Mouse (Mus musculus) neural tube, embryonic 12.5 days (tissue): ENCODE data around the gene Grip1. TPM values are rescaled to one million over a fixed set of nuclear protein-coding genes. Genes with fewer than 3 reads are reported as not detected.

ENCODE experiments used
- ATAC-seq: fragments of 200-750 bp; cut with Nextera tagmentation; 2 replicates; pipeline ENCODE4 v1.8.0; 2017; ENCODE audit warnings: low read depth, mild to moderate bottlenecking, moderate TSS enrichment, moderate library complexity; ENCODE audit not compliant: low FRiP score
- H3K27ac ChIP-seq: fragments of 300-500 bp; sonication (generic); 2 replicates; pipeline ENCODE4 v1.5.1; 2016
- H3K27me3 ChIP-seq: fragments of 300-500 bp; sonication (generic); replicated peaks from 2 replicates; pipeline ENCODE4 v1.6.1; 2016; ENCODE audit warnings: mild to moderate bottlenecking
- H3K36me3 ChIP-seq: fragments of 300-500 bp; sonication (generic); 2 replicates; pipeline ENCODE4 v1.6.1; 2016; ENCODE audit warnings: mild to moderate bottlenecking
- H3K4me1 ChIP-seq: fragments of 300-500 bp; sonication (generic); 2 replicates; pipeline ENCODE4 v1.6.1; 2016
- H3K4me2 ChIP-seq: fragments of 300-500 bp; sonication (generic); replicated peaks from 2 replicates; pipeline ENCODE4 v1.6.1; 2016; ENCODE audit warnings: mild to moderate bottlenecking
- H3K4me3 ChIP-seq: fragments of 300-500 bp; sonication (generic); 2 replicates; pipeline ENCODE4 v1.5.1; 2016
- H3K9ac ChIP-seq: fragments of 300-500 bp; sonication (generic); 2 replicates; pipeline ENCODE4 v1.6.1; 2016; ENCODE audit warnings: mild to moderate bottlenecking
- H3K9me3 ChIP-seq: fragments of 300-500 bp; sonication (generic); 2 replicates; pipeline ENCODE4 v1.6.1; 2016; ENCODE audit warnings: mild to moderate bottlenecking
- WGBS: fragments of 180-500 bp; shearing (Covaris S2); methylation state at CpG from one replicate; pipeline ENCODE4 v1.1.7; 2016; 5-methylcytosine and 5-hydroxymethylcytosine counted together
- polyA plus RNA-seq: library from polyadenylated mRNA; unstranded; fragments of >200 nt; fragmentation: Nextera tagmentation; extraction: Ambion mirVana; gene quantifications from 2 replicates; pipeline ENCODE4 v1.2.1, GENCODE M21; 2016

Grip1 gene
- polyA plus RNA-seq, 1 experiment from 2014 or later = 20.3 TPM

DNA sequence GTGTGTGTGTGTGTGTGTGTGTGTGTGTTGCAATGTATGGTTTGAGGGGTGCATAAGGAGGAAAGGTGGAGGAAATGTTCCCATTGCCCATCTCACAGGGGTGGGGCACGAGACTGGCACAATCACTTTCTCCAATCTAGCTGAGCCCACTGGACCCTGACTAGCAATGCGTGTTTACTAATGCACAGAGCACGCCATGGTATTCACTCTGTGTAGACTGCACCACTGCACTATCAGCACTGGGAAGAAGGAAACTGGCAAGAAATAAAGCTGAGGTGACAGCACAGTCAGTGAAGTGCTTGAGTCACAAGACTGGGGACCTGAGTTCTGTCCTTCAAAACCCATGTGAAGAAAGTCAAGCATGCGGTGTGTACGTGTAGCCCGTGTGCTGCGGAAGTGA, 17.8 kb upstream of the Grip1 start:
- H3K4me3 ChIP-seq = no peak overlapping the region
- no peaks in the 10 kb centered on the region for H3K27me3 ChIP-seq
- H3K4me2 ChIP-seq = no peak overlapping the region
- H3K27ac ChIP-seq = no peak overlapping the region
- ATAC-seq = no peak
- no peak overlapping the region for H3K9ac ChIP-seq
- 94% methylated on average over 7 of the region's 7 CpGs for WGBS
- H3K9me3 ChIP-seq = no peaks in the 10 kb centered on the region
- 0 out of 2 replicates have a peak, but pooled peaks cover 2% of the 10 kb centered on the region for H3K4me1 ChIP-seq
- no peaks in the 10 kb centered on the region for H3K36me3 ChIP-seq

DNA sequence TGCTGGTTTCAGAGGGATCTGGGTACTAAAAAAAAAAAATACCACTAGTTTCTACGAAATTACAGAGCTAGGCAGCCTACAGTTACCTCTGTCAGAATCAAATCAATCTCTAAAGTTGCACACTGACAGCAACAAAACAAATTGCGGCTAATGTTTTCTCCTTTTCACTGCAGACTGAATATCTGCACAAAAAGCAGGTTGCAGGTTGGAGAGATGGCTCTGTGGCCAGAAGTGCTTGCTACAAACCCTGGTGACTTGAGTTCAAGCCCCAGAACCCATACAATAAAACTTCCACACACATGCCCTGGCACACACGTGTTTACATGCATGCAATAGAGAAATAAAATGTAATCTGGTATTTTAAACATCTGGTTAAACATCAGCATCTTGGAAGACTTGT, 16.3 kb upstream of the Grip1 start:
- no peaks in the 10 kb centered on the region for H3K27me3 ChIP-seq
- no peak for ATAC-seq
- H3K4me2 ChIP-seq = no peak overlapping the region
- 83% methylated on average over 3 of the region's 3 CpGs for WGBS
- no peak overlapping the region for H3K9ac ChIP-seq
- H3K4me3 ChIP-seq = no peak overlapping the region
- H3K27ac ChIP-seq = no peak overlapping the region
- no peaks in the 10 kb centered on the region for H3K36me3 ChIP-seq
- no peaks in the 10 kb centered on the region for H3K9me3 ChIP-seq
- peaks cover 11% of the 10 kb centered on the region for H3K4me1 ChIP-seq

DNA sequence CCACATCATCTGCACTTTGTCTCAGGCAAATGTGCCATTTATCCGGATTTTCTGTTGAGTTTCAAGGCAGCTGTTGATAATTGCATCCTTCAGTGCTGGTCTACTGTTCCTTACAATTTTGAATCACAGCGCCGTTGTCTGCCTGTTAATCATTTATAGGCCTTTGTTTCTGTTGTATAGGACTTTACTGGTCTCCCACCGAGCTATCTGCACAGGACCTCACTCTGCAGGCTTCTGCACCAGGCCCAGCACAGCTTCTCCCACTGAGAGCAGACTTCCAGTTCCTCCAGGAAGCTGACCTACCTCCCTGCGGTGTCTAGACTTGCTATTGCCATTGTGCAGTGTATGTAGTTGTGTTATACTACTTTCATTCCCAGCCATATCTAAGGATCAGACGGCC, 11.9 kb upstream of the Grip1 start:
- Histone ChIP-seq H3K27ac (no peak overlapping the region), H3K9me3 (no peaks in the 10 kb centered on the region), H3K4me2 (0 out of 2 replicates have a peak overlapping the region, but pooled peaks have one; percentile 7), H3K4me1 (peaks cover 11% of the 10 kb centered on the region), H3K36me3 (no peaks in the 10 kb centered on the region), H3K27me3 (no peaks in the 10 kb centered on the region), H3K4me3 (no peak overlapping the region), H3K9ac (no peak overlapping the region)
- no peak; the same call in 1 of the 2 replicates for ATAC-seq
- WGBS = 12% methylated on average over 6 of the region's 6 CpGs

DNA sequence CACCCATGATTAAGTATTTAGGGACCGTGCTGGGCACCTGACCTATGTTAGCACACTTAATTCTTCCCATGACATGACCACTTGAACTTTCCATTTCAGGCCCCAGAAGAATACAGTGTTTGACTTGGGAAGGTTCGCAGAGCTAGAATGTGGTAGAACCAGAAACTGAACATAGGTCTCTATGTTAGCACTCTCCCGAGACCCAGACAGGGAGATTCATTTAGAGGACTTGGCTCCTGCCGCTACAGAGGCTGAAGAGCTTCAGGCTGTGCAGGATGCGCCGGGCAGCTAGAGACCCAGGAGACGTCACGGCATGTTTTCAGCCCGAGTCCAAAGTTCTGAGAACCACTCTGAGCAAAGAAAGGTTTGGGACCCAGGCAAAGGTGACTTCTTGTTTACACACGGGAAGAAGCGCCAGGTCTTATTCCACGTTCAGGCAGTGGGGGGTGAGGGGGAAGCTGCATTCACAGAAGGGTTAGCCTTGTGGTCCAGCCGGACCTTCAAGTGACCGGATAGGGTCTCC, 6.2 kb upstream of the Grip1 start:
- WGBS = 85% methylated on average over 14 of the region's 14 CpGs
- no peaks in the 10 kb centered on the region; the same call in 1 of the 2 replicates for H3K4me1 ChIP-seq
- no peak overlapping the region for H3K27ac ChIP-seq
- no peak for ATAC-seq
- H3K27me3 ChIP-seq = no peaks in the 10 kb centered on the region
- no peak overlapping the region for H3K9ac ChIP-seq
- H3K4me2 ChIP-seq = no peak overlapping the region
- no peak overlapping the region for H3K4me3 ChIP-seq
- no peaks in the 10 kb centered on the region for H3K9me3 ChIP-seq
- H3K36me3 ChIP-seq = no peaks in the 10 kb centered on the region

DNA sequence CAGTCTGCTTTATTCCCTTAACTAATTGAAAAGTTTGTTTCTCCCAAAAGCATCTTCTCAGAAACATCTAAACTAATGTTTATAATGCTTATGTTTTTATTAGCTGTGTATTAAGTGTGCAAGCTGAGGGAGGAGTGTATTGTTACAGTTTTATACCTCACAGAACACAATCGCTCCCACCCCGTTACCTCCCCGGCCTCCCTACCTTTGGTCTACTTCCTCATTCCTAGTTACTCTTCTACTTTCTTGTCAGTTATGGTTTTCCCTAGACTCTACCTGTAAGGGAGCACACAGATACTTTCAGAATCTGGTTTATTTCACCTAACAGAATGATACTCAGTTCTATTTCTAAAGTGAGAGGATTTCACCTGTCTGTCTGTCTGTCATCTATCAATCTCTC, 5.7 kb upstream of the Grip1 start:
- no peak for ATAC-seq
- H3K9me3 ChIP-seq = no peaks in the 10 kb centered on the region
- no peak overlapping the region for H3K4me2 ChIP-seq
- H3K27ac ChIP-seq = no peak overlapping the region
- H3K4me1 ChIP-seq = 0 out of 2 replicates have a peak, but pooled peaks cover 4% of the 10 kb centered on the region
- H3K4me3 ChIP-seq = no peak overlapping the region
- no peak overlapping the region for H3K9ac ChIP-seq
- H3K36me3 ChIP-seq = no peaks in the 10 kb centered on the region
- WGBS = 95% methylated on average over 3 of the region's 3 CpGs
- no peaks in the 10 kb centered on the region for H3K27me3 ChIP-seq

DNA sequence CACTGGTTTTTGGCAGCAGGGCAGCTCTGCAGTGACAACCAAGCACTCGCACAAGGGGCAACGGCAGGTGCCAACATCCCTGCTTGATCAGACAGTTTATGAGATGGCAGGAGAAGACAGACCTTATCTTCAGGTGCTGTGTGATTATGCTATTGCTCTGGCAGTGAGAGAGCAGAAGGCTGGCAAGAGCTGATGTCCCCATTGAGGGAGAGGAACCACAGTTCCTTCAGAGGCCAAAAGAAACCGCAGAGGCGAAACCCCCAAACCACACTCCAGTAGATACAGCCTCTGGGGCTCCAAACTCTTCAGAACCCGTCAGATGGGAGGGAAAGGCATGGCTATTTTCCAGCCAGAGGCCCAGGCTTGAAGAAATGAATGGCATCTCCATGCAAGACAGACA, 932 bp upstream of the Grip1 start:
- Histone ChIP-seq H3K4me3 (peak overlapping the region; percentile 67; the same call in 1 of the 2 replicates), H3K27me3 (no peaks in the 10 kb centered on the region), H3K27ac (no peak overlapping the region), H3K36me3 (no peaks in the 10 kb centered on the region), H3K4me1 (peaks cover 15% of the 10 kb centered on the region), H3K4me2 (peak overlapping the region; percentile 94), H3K9ac (no peak overlapping the region), H3K9me3 (no peaks in the 10 kb centered on the region)
- 52% methylated on average over 5 of the region's 5 CpGs for WGBS
- ATAC-seq = no peak

DNA sequence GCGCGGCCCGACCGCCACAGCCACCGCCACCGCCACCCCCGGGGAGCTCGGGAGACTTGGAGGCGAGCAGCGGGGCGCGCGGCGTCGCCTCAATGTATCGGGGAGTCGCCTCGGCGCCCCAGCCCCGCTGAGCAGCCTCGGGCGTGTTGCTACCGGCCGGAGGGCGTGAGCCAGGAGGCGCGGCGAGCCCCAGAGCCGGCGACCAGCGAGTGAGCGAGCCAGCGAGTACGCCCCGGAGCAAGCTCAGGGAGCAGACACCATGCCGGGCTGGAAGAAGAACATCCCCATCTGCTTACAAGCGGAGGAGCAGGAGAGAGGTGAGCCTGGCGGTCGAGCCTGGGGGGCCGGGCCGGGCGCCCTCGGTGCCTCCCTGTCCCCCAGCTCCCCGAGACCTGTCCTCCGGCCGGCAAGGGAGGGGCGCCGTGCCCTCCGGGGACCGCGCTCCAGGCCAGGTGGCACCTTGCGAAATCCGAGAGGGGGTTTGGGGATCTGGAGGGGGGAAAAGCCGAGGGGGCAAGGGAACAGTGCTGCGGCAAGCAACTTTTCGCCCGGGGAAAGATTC, 557 bp downstream of the Grip1 start:
- Histone ChIP-seq H3K9ac (peak overlapping the region; percentile 84), H3K4me2 (peak overlapping the region; percentile 94), H3K36me3 (no peaks in the 10 kb centered on the region), H3K27ac (peak overlapping the region; percentile 81), H3K9me3 (no peaks in the 10 kb centered on the region), H3K4me3 (peak overlapping the region; percentile 67), H3K4me1 (peaks cover 15% of the 10 kb centered on the region), H3K27me3 (no peaks in the 10 kb centered on the region)
- WGBS = under 1% methylated on average over 57 of the region's 57 CpGs
- peak; percentile 79 for ATAC-seq

DNA sequence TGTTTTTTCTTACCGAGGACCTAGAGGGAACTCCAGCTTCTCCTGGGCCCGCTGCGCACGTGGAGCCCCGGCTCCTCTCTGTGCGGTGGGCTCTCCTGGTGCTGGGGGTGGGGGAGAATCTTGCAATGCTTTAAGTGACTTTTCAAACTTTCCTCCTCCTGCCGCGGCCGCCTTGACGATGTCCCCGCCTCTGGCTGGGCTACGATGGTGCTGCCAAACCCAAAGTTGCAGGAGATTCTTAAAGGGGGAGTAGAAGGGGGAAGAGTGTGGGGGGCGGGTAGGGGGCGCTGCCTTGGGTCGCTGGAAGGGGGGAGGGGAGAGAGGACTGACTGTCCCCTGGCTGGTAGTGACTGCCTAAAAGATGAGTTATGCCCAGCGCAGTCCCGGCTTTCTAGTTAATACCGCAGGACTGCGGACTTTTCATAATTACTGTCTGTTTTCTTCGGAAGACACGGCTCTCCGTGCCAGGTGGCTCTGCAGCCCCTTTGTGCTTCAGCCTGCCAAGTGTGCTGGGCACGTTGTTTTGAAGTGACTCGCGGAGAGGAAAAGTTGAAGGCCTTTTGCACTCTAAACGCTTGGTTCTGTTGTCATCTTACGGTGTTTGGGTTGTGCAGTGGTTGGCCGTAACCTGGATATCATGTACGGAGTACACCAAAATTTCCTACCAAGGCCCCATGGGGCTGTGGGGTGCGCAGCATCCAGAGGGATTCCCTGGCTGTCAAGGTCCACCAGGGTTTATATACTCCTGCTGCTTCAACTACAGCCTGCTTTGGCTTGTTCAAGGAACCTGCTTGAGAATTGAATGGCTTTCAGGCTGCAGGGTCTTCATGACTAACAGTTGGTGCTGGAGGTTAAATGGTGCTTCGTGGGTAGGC, 1.3 kb downstream of the Grip1 start:
- peak overlapping the region; percentile 67 for H3K4me3 ChIP-seq
- no peaks in the 10 kb centered on the region for H3K9me3 ChIP-seq
- peak overlapping the region; percentile 94 for H3K4me2 ChIP-seq
- peaks cover 15% of the 10 kb centered on the region for H3K4me1 ChIP-seq
- ATAC-seq = peak; percentile 15
- no peaks in the 10 kb centered on the region for H3K27me3 ChIP-seq
- H3K9ac ChIP-seq = peak overlapping the region; percentile 84
- no peak overlapping the region for H3K27ac ChIP-seq
- no peaks in the 10 kb centered on the region for H3K36me3 ChIP-seq
- WGBS = under 1% methylated on average over 31 of the region's 31 CpGs

DNA sequence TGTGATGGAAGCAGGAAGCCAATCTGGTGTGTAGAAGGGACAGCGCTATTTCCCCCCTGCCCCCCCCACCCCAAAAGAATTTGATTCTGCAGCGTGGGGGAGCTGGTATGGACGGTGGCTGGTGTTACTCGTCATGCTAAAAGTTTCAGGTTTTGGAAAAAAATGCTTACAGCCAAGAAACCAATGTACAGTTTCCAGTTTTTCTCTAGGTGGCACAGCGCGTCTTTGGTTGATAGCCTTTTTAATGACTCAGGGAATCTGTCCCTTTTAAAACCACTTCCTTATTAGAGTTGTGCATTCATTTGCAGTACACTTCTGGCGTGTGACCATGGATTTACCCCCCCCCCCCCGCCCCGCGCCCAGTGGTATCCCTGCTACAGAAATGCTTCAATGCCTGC, 1.9 kb downstream of the Grip1 start:
- H3K9me3 ChIP-seq = no peaks in the 10 kb centered on the region
- WGBS = 17% methylated on average over 10 of the region's 10 CpGs
- peak overlapping the region; percentile 94 for H3K4me2 ChIP-seq
- no peaks in the 10 kb centered on the region for H3K27me3 ChIP-seq
- H3K4me1 ChIP-seq = peaks cover 15% of the 10 kb centered on the region
- H3K27ac ChIP-seq = no peak overlapping the region
- 0 out of 2 replicates have a peak overlapping the region, but pooled peaks have one; percentile 84 for H3K9ac ChIP-seq
- H3K36me3 ChIP-seq = no peaks in the 10 kb centered on the region
- H3K4me3 ChIP-seq = peak overlapping the region; percentile 67
- ATAC-seq = no peak

DNA sequence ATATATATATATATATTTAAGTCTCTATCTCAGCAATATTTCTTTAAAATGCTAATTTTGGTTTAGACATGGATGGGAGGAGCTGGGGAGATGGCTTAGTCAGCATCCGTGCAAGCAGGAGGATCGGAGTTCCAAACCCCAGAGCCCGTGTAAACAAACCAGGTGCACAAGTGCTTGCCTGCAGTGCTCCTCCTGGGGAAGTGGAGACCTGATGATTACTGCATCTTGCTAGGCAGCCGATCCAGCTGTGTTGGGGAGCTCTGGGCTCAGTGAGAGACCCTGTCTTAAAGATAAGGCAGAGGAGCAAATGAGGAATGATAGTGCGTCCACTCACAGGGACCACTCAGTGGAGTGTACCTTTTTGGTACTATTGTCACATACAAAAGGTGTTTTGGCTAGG, 3.5 kb downstream of the Grip1 start:
- H3K4me3 ChIP-seq = no peak overlapping the region
- H3K27ac ChIP-seq = no peak overlapping the region
- no peaks in the 10 kb centered on the region for H3K36me3 ChIP-seq
- H3K9me3 ChIP-seq = no peaks in the 10 kb centered on the region
- 90% methylated on average over 5 of the region's 5 CpGs for WGBS
- no peak for ATAC-seq
- H3K4me1 ChIP-seq = peaks cover 15% of the 10 kb centered on the region
- no peak overlapping the region for H3K4me2 ChIP-seq
- no peak overlapping the region for H3K9ac ChIP-seq
- H3K27me3 ChIP-seq = no peaks in the 10 kb centered on the region

DNA sequence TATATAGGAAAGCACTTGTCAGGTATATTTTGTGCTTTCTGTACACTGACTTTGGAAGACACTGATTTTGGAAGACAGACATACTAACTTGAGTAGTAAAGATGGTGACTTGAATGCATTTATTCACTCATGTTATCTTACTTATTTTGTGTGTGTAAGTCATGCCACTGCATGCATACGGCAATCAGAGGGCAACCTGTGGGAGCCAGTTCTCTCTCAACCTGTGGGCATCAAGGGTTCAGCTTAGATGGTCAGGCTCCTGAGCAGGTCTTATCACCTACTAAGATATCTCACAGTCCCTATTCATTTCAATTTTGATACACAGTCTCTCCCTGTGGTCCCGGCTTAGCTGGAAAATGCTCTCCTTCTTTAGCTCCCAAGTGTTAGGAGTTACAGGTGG, 5.4 kb downstream of the Grip1 start:
- Histone ChIP-seq H3K9me3 (no peaks in the 10 kb centered on the region), H3K4me1 (peaks cover 12% of the 10 kb centered on the region), H3K4me2 (no peak overlapping the region), H3K4me3 (no peak overlapping the region), H3K27me3 (no peaks in the 10 kb centered on the region), H3K27ac (no peak overlapping the region), H3K36me3 (no peaks in the 10 kb centered on the region), H3K9ac (no peak overlapping the region)
- WGBS = 83% methylated on average over 2 of the region's 2 CpGs
- ATAC-seq = no peak

DNA sequence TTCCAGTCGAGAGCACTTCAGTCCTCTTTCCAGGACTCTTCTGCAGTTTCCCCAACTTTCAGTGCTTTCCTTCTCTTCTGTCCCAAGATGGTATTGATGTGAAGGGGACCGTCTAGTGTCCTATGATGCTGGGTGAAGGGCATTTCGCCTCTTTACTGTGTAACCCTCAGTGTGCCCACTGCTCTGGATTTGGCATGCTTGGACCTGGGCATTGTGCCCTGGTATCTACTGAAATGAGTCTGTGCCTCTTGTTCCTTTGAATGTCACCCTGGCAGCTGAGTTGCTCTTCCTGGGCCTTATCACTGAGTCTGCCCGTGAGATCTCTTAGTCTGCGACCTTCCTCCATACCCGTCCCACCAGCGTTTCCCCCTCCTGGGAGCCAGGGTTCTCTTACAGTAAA, 9.7 kb downstream of the Grip1 start:
- Histone ChIP-seq H3K4me2 (no peak overlapping the region), H3K36me3 (no peaks in the 10 kb centered on the region), H3K9ac (no peak overlapping the region), H3K9me3 (no peaks in the 10 kb centered on the region), H3K4me3 (no peak overlapping the region), H3K27me3 (no peaks in the 10 kb centered on the region), H3K27ac (no peak overlapping the region), H3K4me1 (no peaks in the 10 kb centered on the region)
- 90% methylated on average over 7 of the region's 7 CpGs for WGBS
- ATAC-seq = no peak
